Mouse (Mus musculus) heart, adult 9 months (tissue): ENCODE measurements at regions not wholly inside any gene's neighbourhood (a gene's known extent, or its start where the extent isn't known, plus 50 kb on each side); places are given as distances from the start of the nearest gene placed in this dataset.

Source experiments
- DNase-seq, 2 experiments: peaks; one replicate each; pipeline ENCODE4 v3.0.0; 2022; ENCODE audit warnings: low spot score in 2 of 2

- no peak for DNase-seq
Measured at GRCm38 (mm10) chr10:92483592-92483991, 238.6 kb downstream of the Nedd1 start.

- DNase-seq, result no peak
Measured at GRCm38 (mm10) chr10:92473282-92473681, 248.9 kb downstream of the Nedd1 start.

GRCm38 (mm10) chr10:92471111-92471510 lies 251.1 kb downstream of the Nedd1 start:
- DNase-seq, result peak; percentile 26 to 29

- DNase-seq, result no peak
Measured at GRCm38 (mm10) chr10:92455195-92455594, 267.0 kb downstream of the Nedd1 start.

GRCm38 (mm10) chr10:92453550-92453949 lies 268.7 kb downstream of the Nedd1 start:
- DNase-seq, result no peak

DNA sequence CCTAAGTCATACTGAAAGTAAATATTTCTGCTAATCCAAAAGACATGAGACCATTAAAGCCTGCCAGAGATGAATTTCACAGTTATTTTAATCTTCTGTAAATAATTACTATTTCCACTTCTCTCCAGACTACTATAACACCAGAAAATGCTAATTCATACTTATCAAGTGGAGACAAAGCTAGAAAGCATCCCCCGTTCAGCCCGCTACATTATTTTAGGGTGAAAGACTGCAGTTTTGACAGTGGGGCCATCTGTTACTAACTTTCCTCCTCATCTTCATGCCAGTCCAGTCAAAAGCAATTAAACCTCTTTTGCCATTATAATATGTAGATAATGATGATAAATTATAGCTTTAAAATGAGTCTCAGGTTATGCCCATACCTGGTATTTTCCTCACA lies 276.3 kb downstream of the Nedd1 start:
- no peak for DNase-seq

- DNase-seq, result no peak
Measured at GRCm38 (mm10) chr10:92438621-92439394, 283.4 kb downstream of the Nedd1 start.

- no peak for DNase-seq
Measured at GRCm38 (mm10) chr10:92429256-92429655, 293.0 kb downstream of the Nedd1 start.

DNA sequence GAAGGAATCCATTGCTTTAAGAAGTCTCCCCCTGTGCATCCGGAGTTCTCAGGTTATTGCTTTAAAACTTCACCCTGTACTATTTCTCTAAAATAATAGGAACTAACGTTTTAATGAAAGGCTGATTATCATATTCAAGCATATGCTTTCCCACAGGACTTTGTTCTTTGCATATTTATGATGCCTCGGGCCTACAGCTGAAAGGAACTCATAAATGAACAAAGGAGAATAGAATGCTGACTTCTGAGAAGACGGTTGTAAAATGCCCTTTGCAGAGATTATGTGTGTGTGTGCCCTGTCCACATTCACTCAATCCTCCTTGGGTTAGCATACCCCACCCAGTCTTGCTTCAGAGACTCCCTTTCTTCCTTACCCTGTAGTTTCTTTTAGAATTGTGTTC lies 294.2 kb downstream of the Nedd1 start:
- DNase-seq, result no peak

- DNase-seq, result no peak
Measured at GRCm38 (mm10) chr10:92426443-92426842, 295.8 kb downstream of the Nedd1 start.

DNA sequence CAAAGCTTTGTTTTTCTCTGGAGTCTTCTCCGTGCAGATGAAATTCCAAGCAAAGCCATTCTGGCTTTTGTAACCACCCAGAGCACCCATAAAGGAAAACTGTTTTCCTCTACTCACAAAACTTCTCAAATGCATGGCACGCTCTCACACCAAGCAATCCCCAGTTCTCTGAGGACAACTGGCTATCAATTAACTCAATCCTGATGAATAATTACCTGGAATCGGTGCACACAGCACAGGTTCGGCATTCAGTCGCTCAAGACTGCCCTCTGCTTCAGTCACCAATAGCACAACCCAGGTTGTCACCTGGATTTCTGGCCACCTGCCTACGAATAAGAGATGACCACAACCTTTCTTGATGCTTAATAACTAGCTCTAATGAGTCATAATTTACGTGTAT lies 309.5 kb downstream of the Nedd1 start:
- no peak for DNase-seq

- DNase-seq, result no peak
Measured at GRCm38 (mm10) chr10:92410813-92411325, 311.4 kb downstream of the Nedd1 start.

GRCm38 (mm10) chr10:92404697-92405293 lies 317.4 kb downstream of the Nedd1 start:
- DNase-seq, result no peak

DNA sequence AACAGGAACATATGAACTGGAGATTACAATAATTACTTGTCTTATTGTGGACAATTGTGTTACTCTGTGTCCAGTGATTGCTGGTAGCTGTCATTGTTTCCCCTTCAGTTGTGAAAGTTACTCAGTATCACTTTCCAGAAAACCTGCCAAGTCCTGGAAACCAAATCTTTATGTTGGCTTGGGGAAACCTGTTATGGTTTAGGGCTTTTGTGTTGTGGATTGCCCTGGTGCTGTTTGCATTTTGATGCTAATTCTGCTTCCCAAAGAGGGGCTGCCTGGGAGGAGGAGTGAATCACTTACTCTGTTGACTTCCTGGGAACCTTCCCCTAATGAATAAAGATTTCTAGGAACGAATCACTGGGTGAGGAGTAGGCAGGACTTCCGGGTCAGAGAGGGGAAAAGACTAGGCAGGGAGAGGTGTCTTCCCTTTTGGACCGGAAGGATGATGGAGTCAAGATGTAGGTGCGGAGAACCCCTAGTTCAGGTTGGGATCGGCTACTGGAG lies 321.6 kb downstream of the Nedd1 start:
- no peak for DNase-seq

DNA sequence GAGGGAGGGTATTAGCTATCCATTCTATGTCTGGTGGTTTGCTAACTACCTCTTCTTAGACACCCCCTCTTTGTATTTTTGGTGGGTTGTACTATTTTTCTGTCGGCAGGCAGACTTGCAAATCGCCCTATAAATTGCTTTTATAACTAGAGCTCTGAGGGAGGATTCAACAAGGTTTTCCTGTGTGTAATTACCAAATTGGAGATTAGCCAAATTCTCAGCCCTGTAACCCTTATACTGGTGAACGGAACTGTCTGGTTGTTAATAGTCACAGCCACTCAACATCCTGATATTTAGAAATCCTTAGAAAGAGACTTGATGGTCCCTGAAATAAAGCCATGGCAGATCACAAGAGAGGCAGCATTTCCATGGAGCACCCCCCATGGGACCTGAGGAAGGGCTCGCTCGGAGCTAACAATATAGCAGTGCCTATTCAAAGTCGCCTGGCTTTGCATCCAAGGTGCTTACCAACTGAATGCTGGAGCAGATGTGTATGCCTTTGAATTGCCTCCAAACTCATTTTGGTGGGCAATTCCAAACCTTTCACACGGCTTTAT lies 333.0 kb downstream of the Nedd1 start:
- DNase-seq, result no peak

GRCm38 (mm10) chr10:92367126-92367525 lies 355.1 kb downstream of the Nedd1 start:
- DNase-seq, result no peak

- DNase-seq, result no peak
Measured at GRCm38 (mm10) chr10:92356738-92357137, 365.5 kb downstream of the Nedd1 start.

- DNase-seq, result no peak
Measured at GRCm38 (mm10) chr10:92349043-92349442, 373.2 kb downstream of the Nedd1 start.

DNA sequence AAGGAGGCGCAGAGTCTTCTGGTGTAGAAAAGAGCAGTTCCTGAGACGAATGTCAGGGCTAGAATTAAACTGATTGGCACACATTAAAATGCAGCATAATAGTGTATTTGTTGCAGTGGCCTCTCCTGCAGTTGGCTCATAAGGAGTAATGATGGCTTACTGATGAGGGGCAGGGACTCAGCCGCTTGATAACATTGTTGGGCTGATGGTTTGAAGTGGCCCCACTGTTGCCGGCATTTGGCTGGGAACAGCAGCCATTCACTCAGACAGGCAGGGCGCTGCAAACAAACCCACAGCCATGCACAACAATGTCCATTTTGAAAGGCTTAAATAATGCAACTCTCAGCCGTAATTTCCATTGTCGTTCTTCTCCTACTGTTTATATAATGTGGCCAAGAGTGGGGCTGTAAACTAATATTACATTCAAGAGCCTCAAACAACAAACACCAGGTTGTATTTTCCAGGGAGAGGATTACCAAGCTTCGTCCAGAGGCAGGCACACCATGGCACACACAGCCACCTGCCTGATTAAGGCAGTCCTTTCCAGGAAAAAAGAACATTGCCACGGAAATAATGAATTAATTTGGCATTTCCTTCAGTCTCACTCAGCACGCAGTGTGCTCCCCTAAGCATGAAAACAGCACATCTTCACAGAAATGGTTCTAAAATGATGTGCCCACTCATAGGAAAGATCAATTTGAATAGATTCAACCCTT lies 374.1 kb downstream of the Nedd1 start:
- no peak for DNase-seq

GRCm38 (mm10) chr10:92339671-92340070 lies 382.5 kb downstream of the Nedd1 start:
- no peak for DNase-seq

DNA sequence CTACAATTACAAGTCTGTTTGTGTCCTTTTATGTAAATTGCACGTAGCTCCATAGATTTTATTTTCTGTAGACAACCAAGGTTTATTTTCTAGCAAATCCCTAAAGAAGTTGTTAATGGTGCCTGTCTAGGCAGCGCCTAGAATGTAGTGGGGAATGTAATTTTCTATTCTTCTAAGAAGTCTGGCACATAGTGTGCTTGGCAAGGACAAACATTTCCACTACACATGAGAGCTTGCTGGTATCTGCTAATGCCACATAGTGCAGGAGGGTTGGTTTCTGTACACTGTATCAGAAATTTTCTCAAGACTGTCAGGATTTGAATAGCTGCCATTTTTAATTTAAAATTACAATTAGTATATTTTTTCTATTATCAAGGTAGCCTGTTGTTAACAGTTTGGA lies 385.3 kb downstream of the Nedd1 start:
- DNase-seq, result no peak

- no peak for DNase-seq
Measured at GRCm38 (mm10) chr10:92336138-92336537, 386.1 kb downstream of the Nedd1 start.
